Mouse (Mus musculus): Measurements from ENCODE around the gene Mup1.
"Not testable (repeated sequence)": the region's sequence is repeated elsewhere in the genome, so short reads cannot be mapped to it uniquely, and the experiment has no call there.

The Mup1 gene

GRCm38 (mm10) chr4:60501860-60502259 lies at the start of gene Mup1:
Gene Mup1, minus strand, starts transcription at chr4:60501960.
- DNase-seq (ENCODE audit: low read depth) = not testable (repeated sequence)

Measured in fibroblast of lung, adult 2 months (primary cell).